Mouse (Mus musculus): ENCODE measurements around the gene Cmya5.
"Not testable (repeated sequence)": the region's sequence is repeated elsewhere in the genome, so short reads cannot be mapped to it uniquely, and the experiment has no call there.

The Cmya5 gene

DNA sequence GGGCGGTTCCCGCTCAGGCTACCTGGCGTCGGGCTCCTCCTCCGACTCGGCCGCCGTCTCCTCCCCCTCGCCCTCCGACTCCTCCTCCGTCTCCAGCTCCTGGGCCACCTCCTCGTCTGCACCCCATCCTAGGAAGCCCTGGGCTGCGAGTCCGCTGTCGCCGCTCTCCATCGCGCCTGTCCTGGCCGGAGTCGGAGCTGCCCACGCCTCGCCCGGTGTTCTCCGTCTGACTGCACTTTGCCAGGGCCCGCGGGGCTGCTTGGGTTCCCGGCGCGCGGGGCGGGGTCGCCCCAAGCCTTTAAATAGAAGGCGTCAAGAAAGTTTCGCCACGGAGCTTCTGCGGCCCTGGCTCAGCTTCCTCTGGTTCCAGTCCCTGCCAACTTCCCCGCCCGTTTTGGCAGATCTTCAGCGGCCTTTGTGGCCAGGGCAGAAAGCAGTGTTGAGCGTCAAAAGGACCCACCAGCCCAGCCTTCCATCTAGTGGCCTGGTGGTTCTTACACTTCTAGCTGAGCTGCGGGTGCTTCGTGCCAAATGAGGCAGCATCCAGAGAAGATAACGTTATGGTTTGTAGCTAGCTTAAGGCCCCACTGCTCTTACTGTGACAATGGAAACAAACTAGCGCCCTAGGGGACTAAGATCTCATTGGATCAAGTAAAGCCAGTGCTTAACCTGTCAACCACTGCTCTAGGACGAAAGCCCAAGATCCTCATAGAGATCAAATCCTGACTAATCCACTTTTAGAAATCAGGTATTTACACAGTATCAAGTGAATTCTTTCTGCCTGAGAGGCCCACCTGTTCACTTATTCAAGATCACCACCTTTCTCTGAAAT is at the start of gene Cmya5:
TSS of gene Cmya5 (minus strand) at position 389 of the 832 bp plus-strand sequence.
- DNase-seq (ENCODE audit: low spot score in 2 of 2): peak; percentile 55 to 79

- no peak for DNase-seq (ENCODE audit: low spot score in 2 of 2)
These were observed 48.1 kb upstream of the Cmya5 start for GRCm38 (mm10) chr13:93192646-93193026.

- DNase-seq (ENCODE audit: low spot score in 2 of 2): peak; percentile 86 to 94
These were observed 47.5 kb upstream of the Cmya5 start, which contains the start of gene Tent2 for GRCm38 (mm10) chr13:93191831-93192645. TSS of gene Tent2 (minus strand) at chr13:93192385.

- DNase-seq (ENCODE audit: low spot score in 2 of 2): no peak
These were observed 44.9 kb upstream of the Cmya5 start for GRCm38 (mm10) chr13:93189416-93189815.

DNA sequence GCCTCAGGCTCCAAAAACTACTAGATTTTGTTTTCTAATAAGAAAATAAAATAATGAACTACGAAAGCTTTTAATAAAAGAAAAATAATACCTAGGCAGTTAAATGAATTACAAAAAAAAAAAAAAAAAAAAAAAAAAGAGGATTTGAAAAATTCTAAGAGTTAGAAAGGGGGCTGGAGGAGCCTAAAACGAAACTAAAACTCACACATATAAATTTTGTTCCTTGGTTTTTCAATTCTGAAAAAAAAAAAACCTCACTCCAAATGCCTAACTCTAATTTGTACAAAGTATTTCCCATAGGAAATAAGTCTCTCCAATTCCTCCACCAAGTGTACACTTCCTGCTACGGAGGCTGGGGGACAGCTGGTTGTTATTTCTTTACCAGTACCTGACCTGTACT is 44.2 kb upstream of the Cmya5 start:
- no peak for DNase-seq (ENCODE audit: low spot score in 2 of 2)

DNA sequence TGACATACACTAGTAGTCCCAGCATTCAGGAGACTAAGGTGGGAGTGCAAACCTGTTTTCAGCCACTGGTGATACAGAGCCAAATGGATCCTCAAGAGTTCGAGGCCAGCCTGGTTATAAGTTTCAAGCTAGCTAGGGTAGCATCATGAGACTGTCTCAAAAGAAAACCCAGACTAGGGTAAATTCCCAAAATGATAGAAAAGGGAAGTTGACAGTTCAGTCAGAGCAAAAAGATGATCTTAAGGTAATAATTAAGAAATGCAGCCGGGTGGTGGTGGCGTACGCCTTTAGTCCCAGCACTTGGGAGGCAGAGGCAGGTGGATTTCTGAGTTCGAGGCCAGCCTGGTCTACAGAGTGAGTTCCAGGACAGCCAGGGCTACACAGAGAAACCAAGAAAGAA is 43.3 kb upstream of the Cmya5 start:
- not testable (repeated sequence) for DNase-seq (ENCODE audit: low spot score in 2 of 2)

DNA sequence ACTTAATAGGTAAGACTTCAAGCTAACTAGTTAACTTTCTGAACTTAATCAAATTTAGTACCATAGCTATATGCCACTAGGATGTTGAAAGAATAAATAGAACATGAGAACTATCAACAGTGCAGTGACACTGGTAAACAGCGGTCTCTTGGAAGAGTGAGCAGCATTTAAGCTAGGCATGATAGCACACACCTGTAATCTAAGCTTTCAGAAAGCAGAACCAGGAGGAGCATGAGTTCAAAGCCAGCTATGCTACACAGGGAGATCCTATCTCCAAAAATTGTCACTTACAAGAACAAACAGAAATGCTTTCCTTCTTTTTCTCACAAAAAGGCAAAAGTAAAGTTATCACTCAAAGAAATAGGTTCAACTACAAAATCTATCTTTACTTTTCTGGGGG is 35.8 kb upstream of the Cmya5 start:
- DNase-seq (ENCODE audit: low spot score in 2 of 2): no peak

DNA sequence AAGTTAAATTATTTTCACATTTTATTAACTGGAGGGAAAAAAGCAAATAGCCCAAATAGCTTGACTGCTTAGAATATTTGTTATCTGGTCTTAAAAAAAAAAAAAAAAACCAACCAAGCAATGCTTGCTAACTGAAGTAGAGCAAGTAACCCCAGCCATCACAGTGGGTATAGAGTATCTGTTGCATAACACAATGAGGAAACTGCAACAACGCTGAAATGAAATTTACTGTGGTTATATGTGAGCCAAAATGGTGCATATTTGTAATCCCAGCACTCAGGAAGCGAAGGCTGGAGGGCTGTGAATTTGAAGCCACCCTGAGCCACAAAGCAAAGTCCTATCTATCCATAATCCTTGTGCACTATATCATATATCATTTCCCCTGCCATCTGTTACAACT is 35.0 kb upstream of the Cmya5 start:
- DNase-seq (ENCODE audit: low spot score in 2 of 2): no peak

DNA sequence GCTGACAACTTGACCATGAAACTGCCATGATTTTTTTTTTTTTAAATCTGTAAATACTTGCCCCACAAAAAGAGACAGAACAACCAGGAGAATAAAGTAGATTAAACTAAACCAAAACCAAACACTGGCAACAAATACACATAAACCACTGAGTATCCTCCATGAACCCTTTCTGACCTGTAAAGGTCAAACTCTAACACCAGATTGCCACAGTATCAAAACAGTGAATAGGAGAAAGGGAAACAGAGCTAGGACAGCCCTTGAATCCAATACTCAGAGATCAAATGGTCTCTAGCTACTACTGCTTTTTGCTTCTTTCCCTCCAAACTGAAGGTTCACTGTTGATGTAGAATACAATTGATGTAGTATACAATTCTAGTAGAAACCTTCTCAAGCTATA is 33.0 kb upstream of the Cmya5 start:
- no peak for DNase-seq (ENCODE audit: low spot score in 2 of 2)

DNA sequence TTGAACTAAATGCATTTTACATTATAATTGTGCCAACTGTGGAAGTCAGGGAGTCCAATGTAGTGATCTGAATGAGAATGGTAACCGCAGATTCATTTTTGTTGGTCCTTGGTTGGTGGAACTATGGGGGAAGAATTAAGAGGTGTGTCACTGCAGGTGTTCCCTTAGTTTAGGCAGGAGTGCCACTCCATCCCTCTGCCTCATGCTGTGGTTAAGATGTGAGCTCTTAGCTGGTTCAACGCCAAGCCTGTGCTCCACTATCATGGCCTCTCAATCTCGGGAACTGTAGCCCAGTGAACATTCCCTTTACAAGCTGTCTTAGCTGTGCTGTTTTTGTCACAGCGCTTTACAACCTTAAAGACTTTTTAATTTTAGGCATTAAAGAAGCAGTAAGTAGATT is 18.8 kb upstream of the Cmya5 start:
- no peak for DNase-seq (ENCODE audit: low spot score in 2 of 2)

DNA sequence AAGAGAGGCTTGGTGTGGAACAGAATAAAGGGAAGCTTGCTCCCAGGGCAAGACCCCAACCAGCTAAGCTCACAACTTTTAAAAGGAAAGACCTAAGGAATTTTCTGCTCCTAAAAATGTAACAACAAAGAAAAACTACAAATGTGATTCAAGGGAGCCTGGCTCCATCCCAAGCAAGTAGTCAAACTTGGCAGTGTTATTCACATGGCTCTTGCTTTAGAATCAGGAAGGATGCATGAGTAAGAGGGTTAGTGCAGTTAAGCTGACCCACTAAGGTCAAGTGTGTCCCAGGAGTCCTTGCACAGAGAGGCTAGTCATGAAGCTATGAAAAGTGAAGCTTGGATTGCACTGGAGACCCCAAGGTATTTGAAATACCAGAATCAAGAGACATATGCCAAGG is 17.9 kb upstream of the Cmya5 start:
- DNase-seq (ENCODE audit: low spot score in 2 of 2): no peak

DNA sequence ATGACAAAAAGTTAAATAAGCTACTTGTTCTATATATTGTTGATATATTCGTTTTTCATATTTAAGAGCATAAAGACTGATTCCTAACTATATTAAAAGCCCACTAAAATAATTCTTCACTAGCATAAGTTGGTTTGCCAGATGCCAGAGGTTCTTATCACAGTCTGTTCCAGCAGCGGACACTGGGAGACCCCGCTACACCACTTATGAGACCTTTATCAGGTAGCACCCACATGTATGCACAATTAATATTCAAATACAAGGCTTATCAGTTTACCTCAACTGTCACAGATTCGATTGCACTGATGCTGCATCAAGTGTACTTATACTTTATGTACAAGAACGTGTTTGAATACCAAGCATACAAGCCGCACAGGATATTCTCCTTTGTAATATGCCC is 13.7 kb upstream of the Cmya5 start:
- DNase-seq (ENCODE audit: low spot score in 2 of 2): no peak

DNA sequence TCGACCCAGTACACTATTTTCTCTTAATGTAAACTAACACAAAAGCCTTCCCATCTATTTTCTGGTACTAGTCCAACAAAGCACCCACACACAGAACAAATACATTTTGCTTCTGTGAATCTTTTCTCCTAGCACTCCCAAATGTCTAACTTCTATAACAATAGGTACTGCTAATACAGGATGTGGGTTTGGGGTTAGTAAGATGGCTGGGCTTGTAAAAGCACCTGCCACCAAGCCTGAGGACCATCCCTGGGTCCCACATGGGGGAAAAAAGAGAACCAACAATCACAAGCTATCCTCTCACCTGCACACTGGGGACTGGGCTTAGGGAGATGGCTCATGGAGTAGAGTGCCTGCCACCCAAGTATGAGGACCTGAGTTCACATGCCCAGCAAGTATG is 8.8 kb upstream of the Cmya5 start:
- DNase-seq (ENCODE audit: low spot score in 2 of 2): no peak

DNA sequence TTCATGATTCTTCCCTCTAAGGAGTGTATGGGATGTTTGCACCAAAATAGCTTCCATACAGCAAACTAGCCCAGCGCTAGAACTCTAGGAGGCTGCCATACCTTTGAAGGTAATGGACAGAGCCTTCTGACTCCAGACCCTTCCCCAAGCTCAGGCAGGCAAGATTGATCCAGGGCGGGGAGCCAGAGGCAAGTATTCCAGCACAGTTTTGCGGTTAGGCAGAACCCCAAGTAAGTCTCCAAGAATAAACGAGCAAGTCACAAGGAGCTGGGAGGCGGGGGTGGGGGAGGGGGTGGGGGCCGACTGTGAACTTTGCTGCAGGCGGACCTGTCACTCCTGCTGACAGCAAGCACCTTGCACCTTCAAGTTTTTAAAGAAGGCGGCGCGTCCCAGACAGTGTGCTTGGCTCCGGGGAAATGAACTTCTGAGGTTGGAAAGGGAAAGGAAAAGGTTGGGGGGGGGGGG is 673 bp downstream of the Cmya5 start:
- DNase-seq (ENCODE audit: low spot score in 2 of 2): no peak

GRCm38 (mm10) chr13:93141184-93141583 is 3.3 kb downstream of the Cmya5 start:
- DNase-seq (ENCODE audit: low spot score in 2 of 2): no peak

GRCm38 (mm10) chr13:93138059-93138458 is 6.5 kb downstream of the Cmya5 start:
- DNase-seq (ENCODE audit: low spot score in 2 of 2): no peak

GRCm38 (mm10) chr13:93137098-93137497 is 7.4 kb downstream of the Cmya5 start:
- DNase-seq (ENCODE audit: low spot score in 2 of 2): no peak

GRCm38 (mm10) chr13:93136251-93136650 is 8.3 kb downstream of the Cmya5 start:
- DNase-seq (ENCODE audit: low spot score in 2 of 2): no peak

DNA sequence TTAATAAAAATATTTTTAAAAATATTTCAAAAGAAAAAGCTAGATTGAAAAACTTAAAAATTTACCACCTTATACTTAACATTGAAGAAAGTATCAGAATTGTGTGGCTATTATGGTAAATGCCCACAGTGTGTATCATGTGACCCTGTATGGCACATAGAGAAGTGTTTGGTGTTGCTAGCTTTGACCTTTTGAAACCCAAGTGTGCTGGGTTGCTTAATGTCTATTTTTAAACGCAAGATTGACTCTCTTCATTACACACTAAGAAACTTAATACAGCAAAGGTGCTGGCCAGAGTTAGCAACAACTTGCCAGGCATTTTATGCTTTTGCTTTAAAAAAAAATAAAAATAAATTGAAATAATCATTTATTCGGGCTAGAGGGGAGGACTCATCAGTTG is 9.0 kb downstream of the Cmya5 start:
- DNase-seq (ENCODE audit: low spot score in 2 of 2): no peak

DNA sequence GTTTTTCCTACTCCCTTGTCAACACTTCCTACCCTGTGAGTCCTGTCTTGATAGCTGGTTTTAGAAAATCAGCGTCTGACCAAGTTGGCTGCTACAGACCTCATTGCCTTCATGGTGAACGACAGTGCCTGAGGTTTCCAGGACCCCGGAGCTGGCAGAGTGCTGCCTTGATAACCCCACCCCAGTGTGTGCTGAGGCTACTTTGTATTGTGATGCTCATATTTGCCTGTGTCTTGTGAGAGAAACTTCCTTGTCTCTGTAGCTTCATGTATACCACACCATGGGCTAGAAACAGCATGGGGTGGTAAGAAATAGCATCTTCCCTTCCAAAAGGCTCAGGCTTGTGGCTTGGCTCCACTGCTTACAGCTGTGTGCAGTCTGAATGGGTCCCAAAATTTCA is 13.8 kb downstream of the Cmya5 start:
- no peak for DNase-seq (ENCODE audit: low spot score in 2 of 2)

DNA sequence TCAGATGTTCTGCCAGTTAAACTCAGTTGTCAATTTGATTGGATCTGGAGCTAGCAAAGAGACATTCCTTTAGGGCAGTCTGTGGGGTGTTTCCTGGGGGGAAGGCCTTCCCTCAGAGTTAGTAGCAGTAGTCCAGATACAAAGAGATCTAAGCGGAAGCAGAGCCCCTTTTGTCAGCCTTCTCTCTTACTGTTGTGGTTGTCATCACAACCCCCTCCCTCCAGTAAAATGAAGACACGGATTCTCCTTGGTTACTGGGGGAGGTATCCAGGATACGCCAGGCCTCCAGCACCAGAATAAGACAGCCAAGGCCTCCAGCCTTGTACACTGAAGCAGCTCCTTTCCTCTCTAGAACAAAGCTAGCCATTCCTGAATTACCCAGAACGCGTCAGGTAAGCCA is 15.6 kb downstream of the Cmya5 start:
- DNase-seq (ENCODE audit: low spot score in 2 of 2): no peak

- no peak for DNase-seq (ENCODE audit: low spot score in 2 of 2)
These were observed 16.2 kb downstream of the Cmya5 start for GRCm38 (mm10) chr13:93128111-93128860.

All from left cerebral cortex, adult 9 months (tissue).